Mouse (Mus musculus) forebrain, embryonic 12.5 days (tissue): Measurements from ENCODE around the gene Gm10424. TPM values are rescaled to one million over a fixed set of nuclear protein-coding genes. Genes with fewer than 3 reads are reported as not detected.
"Not testable (repeated sequence)": the region's sequence is repeated elsewhere in the genome, so short reads cannot be mapped to it uniquely, and the experiment has no call there.

Source experiments
- ATAC-seq: fragments of 200-750 bp; cut with Nextera tagmentation; 2 replicates; pipeline ENCODE4 v1.8.0; 2017; ENCODE audit warnings: moderate TSS enrichment; ENCODE audit not compliant: low FRiP score
- H3K27ac ChIP-seq: fragments of 300-500 bp; sonication (generic); 2 replicates; pipeline ENCODE4 v1.5.1; 2016; ENCODE audit warnings: mild to moderate bottlenecking
- H3K27me3 ChIP-seq: fragments of 300-500 bp; sonication (generic); 2 replicates; pipeline ENCODE4 v1.6.1; 2016; ENCODE audit warnings: mild to moderate bottlenecking
- H3K36me3 ChIP-seq: fragments of 300-500 bp; sonication (generic); replicated peaks from 2 replicates; pipeline ENCODE4 v1.6.1; 2016; ENCODE audit warnings: mild to moderate bottlenecking
- H3K4me1 ChIP-seq: fragments of 300-500 bp; sonication (generic); 2 replicates; pipeline ENCODE4 v1.6.1; 2016
- H3K4me2 ChIP-seq: fragments of 300-500 bp; sonication (generic); 2 replicates; pipeline ENCODE4 v1.6.1; 2016; ENCODE audit warnings: mild to moderate bottlenecking, moderate library complexity
- H3K4me3 ChIP-seq: fragments of 300-500 bp; sonication (generic); replicated peaks from 2 replicates; pipeline ENCODE4 v1.5.1; 2016; ENCODE audit warnings: mild to moderate bottlenecking
- H3K9ac ChIP-seq: fragments of 300-500 bp; sonication (generic); 2 replicates; pipeline ENCODE4 v1.6.1; 2016; ENCODE audit warnings: mild to moderate bottlenecking
- H3K9me3 ChIP-seq: fragments of 300-500 bp; sonication (generic); 2 replicates; pipeline ENCODE4 v1.6.1; 2016
- WGBS: fragments of 180-500 bp; shearing (Covaris S2); methylation state at CpG from one replicate; pipeline ENCODE4 v1.1.7; 2016; 5-methylcytosine and 5-hydroxymethylcytosine counted together
- polyA plus RNA-seq: library from polyadenylated mRNA; unstranded; fragments of >200 nt; fragmentation: Nextera tagmentation; extraction: Ambion mirVana; gene quantifications from 2 replicates; pipeline ENCODE4 v1.2.1, GENCODE M21; 2016

Gm10424 gene
- not detected in 2 replicates for polyA plus RNA-seq

DNA sequence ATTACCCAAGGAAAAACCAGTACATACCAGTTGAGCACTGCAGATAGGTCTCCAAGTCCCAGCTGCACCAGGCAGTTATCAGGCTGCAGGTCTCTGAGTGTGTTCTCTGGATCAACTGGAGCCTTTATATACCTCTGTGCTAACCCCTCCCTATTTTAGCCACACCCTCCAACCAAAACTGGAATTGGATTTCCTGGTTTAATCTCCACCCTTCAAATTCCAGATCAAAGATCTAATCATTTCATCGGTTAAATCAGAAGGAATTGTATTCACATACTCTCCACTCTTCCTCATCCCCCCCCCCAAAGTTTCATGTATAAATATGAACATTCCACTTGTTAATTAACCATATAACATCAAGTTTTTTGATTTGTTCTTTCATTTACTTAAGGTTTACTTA, at the start of gene Gm10424:
Gm10424 (minus strand) TSS at position 101 of the 400 bp plus-strand sequence.
- H3K36me3 ChIP-seq, H3K9ac ChIP-seq, H3K9me3 ChIP-seq, H3K4me2 ChIP-seq, H3K4me1 ChIP-seq, ATAC-seq, H3K27ac ChIP-seq, H3K27me3 ChIP-seq, H3K4me3 ChIP-seq: not testable (repeated sequence)
- WGBS: no CpG with 5 or more reads among the region's 1 CpGs

DNA sequence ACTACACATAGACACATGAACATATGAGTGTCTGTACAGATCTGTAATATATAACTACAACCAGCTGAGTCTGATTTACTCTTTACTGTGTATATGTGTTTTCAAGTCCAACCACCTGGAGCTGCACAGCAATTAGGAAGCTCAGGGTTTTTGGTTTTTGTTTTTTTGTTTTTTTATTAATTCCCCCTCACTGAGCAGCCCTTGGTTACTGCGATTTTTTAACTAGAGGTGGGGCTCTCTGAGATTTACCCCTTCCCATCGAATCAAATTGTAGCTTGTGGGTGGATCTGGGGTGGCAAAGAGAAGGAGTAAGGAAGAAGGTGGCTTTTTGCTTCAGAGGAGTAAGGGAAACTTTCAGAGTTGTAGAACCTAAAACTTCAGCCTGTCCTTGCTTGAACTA, 33.0 kb upstream of the Gm10424 start, which contains the start of gene Gm3259:
Gm3259 (plus strand) TSS at position 301 of the 400 bp plus-strand sequence.
- WGBS: 41% methylated on average over 2 of the region's 2 CpGs
- H3K9me3 ChIP-seq: not testable (repeated sequence)

More for the DNA sequence above, 33.0 kb upstream of the Gm10424 start, which contains the start of gene Gm3259:
- not testable (repeated sequence) for H3K4me3 ChIP-seq, H3K27ac ChIP-seq, ATAC-seq, H3K9ac ChIP-seq, H3K36me3 ChIP-seq, H3K4me2 ChIP-seq, H3K27me3 ChIP-seq, H3K4me1 ChIP-seq

Other genes with a start within 250 kb of the Gm10424 start
- not detected in 2 replicates for gene Gm7942, start 165.8 kb downstream of the Gm10424 start, polyA plus RNA-seq
- gene Gm16513, start 90.1 kb downstream of the Gm10424 start, polyA plus RNA-seq: not detected in 2 replicates
- gene Gm3259, start 33.1 kb upstream of the Gm10424 start, polyA plus RNA-seq: not detected in 2 replicates
- not detected in 2 replicates for gene D5Ertd577e, start 184.0 kb upstream of the Gm10424 start, polyA plus RNA-seq
- not detected in 2 replicates for gene Gm3286, start 238.0 kb upstream of the Gm10424 start, polyA plus RNA-seq